Mouse (Mus musculus): ENCODE measurements around the gene Slc10a3.

DNA sequence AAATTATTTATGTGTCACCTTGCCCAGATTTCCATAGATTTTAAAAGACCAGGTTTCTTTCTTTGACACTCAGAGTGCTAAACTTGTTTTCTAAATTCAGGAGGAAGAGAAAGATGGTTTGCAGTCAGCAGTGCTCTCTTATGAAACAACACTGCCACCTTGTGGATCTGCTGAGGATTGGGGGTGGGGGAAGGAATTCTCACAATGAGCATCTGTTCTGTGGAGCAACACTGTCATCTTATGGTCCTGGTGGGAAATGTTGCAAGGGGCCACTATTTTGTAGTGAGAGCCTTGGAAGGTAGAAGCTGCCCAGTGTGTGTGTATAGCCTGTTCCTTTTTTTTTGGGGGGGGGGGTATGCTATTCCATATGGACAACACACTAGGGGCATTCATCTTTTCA, 40.2 kb upstream of the Slc10a3 start:
- no peak for TF ChIP-seq POLR2A (IDR thresholded peaks at IDR 0.05; ENCODE audit: control insufficient read depth, extremely low read depth, insufficient read depth, low read length, poor library complexity)
- no peak for TF ChIP-seq CTCF (IDR thresholded peaks at IDR 0.05; ENCODE audit: borderline replicate concordance, control insufficient read depth, extremely low read depth, insufficient read depth, low read length, poor library complexity)
